Mouse (Mus musculus): ENCODE measurements around the gene Cdan1. TPM values are rescaled to one million over a fixed set of nuclear protein-coding genes. Genes with fewer than 3 reads are reported as not detected.

Gene Cdan1
- polyA plus RNA-seq, 1 experiment from 2014 or later, result 7.1 TPM

GRCm38 (mm10) chr2:120770265-120770935 is 79.5 kb downstream of the Cdan1 start:
- H3K27me3 ChIP-seq (replicated peaks; ENCODE audit: control insufficient read depth, insufficient read depth, low read length), result no peaks in the 10 kb centered on the region
- no peak for ATAC-seq
- H3K9me3 ChIP-seq (ENCODE audit: control insufficient read depth, low read length), result no peaks in the 10 kb centered on the region

GRCm38 (mm10) chr2:120761922-120762321 is 88.0 kb downstream of the Cdan1 start:
- H3K9ac ChIP-seq (replicated peaks; ENCODE audit: low read depth, low read length), result no peak overlapping the region
- no peak overlapping the region for H3K4me2 ChIP-seq (ENCODE audit: low read length)
- H3K27ac ChIP-seq (ENCODE audit: low read length), result no peak overlapping the region
- no peaks in the 10 kb centered on the region for H3K4me1 ChIP-seq (replicated peaks; ENCODE audit: control insufficient read depth, insufficient read depth, low read length)
- H3K27me3 ChIP-seq (replicated peaks; ENCODE audit: control insufficient read depth, insufficient read depth, low read length), result no peaks in the 10 kb centered on the region
- ATAC-seq, result no peak
- no peak overlapping the region for H3K4me3 ChIP-seq (replicated peaks; ENCODE audit: low read length)
- H3K36me3 ChIP-seq (ENCODE audit: control insufficient read depth, insufficient read depth), result peaks cover 9% of the 10 kb centered on the region
- no peaks in the 10 kb centered on the region for H3K9me3 ChIP-seq (ENCODE audit: control insufficient read depth, low read length)

More at GRCm38 (mm10) chr2:120770265-120770935, 79.5 kb downstream of the Cdan1 start:
- Histone ChIP-seq H3K4me3 (replicated peaks; ENCODE audit: low read length) (no peak overlapping the region), H3K9ac (replicated peaks; ENCODE audit: low read depth, low read length) (no peak overlapping the region), H3K27ac (ENCODE audit: low read length) (no peak overlapping the region), H3K36me3 (ENCODE audit: control insufficient read depth, insufficient read depth) (peaks cover 8% of the 10 kb centered on the region), H3K4me2 (ENCODE audit: low read length) (no peak overlapping the region), H3K4me1 (replicated peaks; ENCODE audit: control insufficient read depth, insufficient read depth, low read length) (no peaks in the 10 kb centered on the region)
- 92% methylated on average over 2 of the region's 2 CpGs for WGBS

GRCm38 (mm10) chr2:120748041-120748440 is 101.9 kb downstream of the Cdan1 start:
- no peak overlapping the region for H3K4me3 ChIP-seq (replicated peaks; ENCODE audit: low read length)
- H3K27me3 ChIP-seq (replicated peaks; ENCODE audit: control insufficient read depth, insufficient read depth, low read length), result no peaks in the 10 kb centered on the region
- no peaks in the 10 kb centered on the region for H3K9me3 ChIP-seq (ENCODE audit: control insufficient read depth, low read length)
- 97% methylated on average over 2 of the region's 2 CpGs for WGBS
- H3K4me2 ChIP-seq (ENCODE audit: low read length), result no peak overlapping the region
- no peak for ATAC-seq
- no peaks in the 10 kb centered on the region for H3K4me1 ChIP-seq (replicated peaks; ENCODE audit: control insufficient read depth, insufficient read depth, low read length)
- peaks cover 30% of the 10 kb centered on the region for H3K36me3 ChIP-seq (ENCODE audit: control insufficient read depth, insufficient read depth)
- no peak overlapping the region for H3K27ac ChIP-seq (ENCODE audit: low read length)
- no peak overlapping the region for H3K9ac ChIP-seq (replicated peaks; ENCODE audit: low read depth, low read length)

GRCm38 (mm10) chr2:120745496-120745895 is 104.4 kb downstream of the Cdan1 start:
- no peaks in the 10 kb centered on the region for H3K27me3 ChIP-seq (replicated peaks; ENCODE audit: control insufficient read depth, insufficient read depth, low read length)
- H3K4me1 ChIP-seq (replicated peaks; ENCODE audit: control insufficient read depth, insufficient read depth, low read length), result no peaks in the 10 kb centered on the region
- WGBS, result 87% methylated on average over 1 of the region's 1 CpGs
- H3K9me3 ChIP-seq (ENCODE audit: control insufficient read depth, low read length), result no peaks in the 10 kb centered on the region
- ATAC-seq, result no peak
- no peak overlapping the region for H3K4me3 ChIP-seq (replicated peaks; ENCODE audit: low read length)
- H3K27ac ChIP-seq (ENCODE audit: low read length), result no peak overlapping the region
- H3K9ac ChIP-seq (replicated peaks; ENCODE audit: low read depth, low read length), result no peak overlapping the region
- no peak overlapping the region for H3K4me2 ChIP-seq (ENCODE audit: low read length)
- H3K36me3 ChIP-seq (ENCODE audit: control insufficient read depth, insufficient read depth), result peaks cover 29% of the 10 kb centered on the region

GRCm38 (mm10) chr2:120731877-120732530 is 117.9 kb downstream of the Cdan1 start:
- Histone ChIP-seq H3K4me2 (ENCODE audit: low read length) (peak overlapping the region; percentile 98), H3K27me3 (replicated peaks; ENCODE audit: control insufficient read depth, insufficient read depth, low read length) (no peaks in the 10 kb centered on the region), H3K36me3 (ENCODE audit: control insufficient read depth, insufficient read depth) (no peaks in the 10 kb centered on the region), H3K9ac (replicated peaks; ENCODE audit: low read depth, low read length) (peak overlapping the region; percentile 72), H3K9me3 (ENCODE audit: control insufficient read depth, low read length) (no peaks in the 10 kb centered on the region), H3K27ac (ENCODE audit: low read length) (peak overlapping the region; percentile 87), H3K4me1 (replicated peaks; ENCODE audit: control insufficient read depth, insufficient read depth, low read length) (peaks cover 27% of the 10 kb centered on the region), H3K4me3 (replicated peaks; ENCODE audit: low read length) (peak overlapping the region; percentile 56)
- WGBS, result 36% methylated on average over 7 of the region's 7 CpGs
- ATAC-seq, result no peak

- Histone ChIP-seq H3K9me3 (ENCODE audit: control insufficient read depth, low read length) (no peaks in the 10 kb centered on the region), H3K4me1 (replicated peaks; ENCODE audit: control insufficient read depth, insufficient read depth, low read length) (peaks cover 27% of the 10 kb centered on the region), H3K36me3 (ENCODE audit: control insufficient read depth, insufficient read depth) (peaks cover 1% of the 10 kb centered on the region; the same call in 1 of the 2 replicates), H3K27ac (ENCODE audit: low read length) (peak overlapping the region; percentile 87), H3K9ac (replicated peaks; ENCODE audit: low read depth, low read length) (peak overlapping the region; percentile 72), H3K4me2 (ENCODE audit: low read length) (peak overlapping the region; percentile 98), H3K27me3 (replicated peaks; ENCODE audit: control insufficient read depth, insufficient read depth, low read length) (no peaks in the 10 kb centered on the region), H3K4me3 (replicated peaks; ENCODE audit: low read length) (peak overlapping the region; percentile 56)
- peak; percentile 99 for ATAC-seq
- WGBS, result 0% methylated on average over 61 of the region's 61 CpGs
Observed at GRCm38 (mm10) chr2:120731167-120731862, 118.6 kb downstream of the Cdan1 start.

- H3K4me3 ChIP-seq (replicated peaks; ENCODE audit: low read length), result peak overlapping the region; percentile 56
- WGBS, result under 1% methylated on average over 43 of the region's 50 CpGs
- H3K4me1 ChIP-seq (replicated peaks; ENCODE audit: control insufficient read depth, insufficient read depth, low read length), result peaks cover 27% of the 10 kb centered on the region
- peak overlapping the region; percentile 87 for H3K27ac ChIP-seq (ENCODE audit: low read length)
- no peaks in the 10 kb centered on the region for H3K9me3 ChIP-seq (ENCODE audit: control insufficient read depth, low read length)
- H3K27me3 ChIP-seq (replicated peaks; ENCODE audit: control insufficient read depth, insufficient read depth, low read length), result no peaks in the 10 kb centered on the region
- peak overlapping the region; percentile 98 for H3K4me2 ChIP-seq (ENCODE audit: low read length)
- peaks cover 2% of the 10 kb centered on the region; the same call in 1 of the 2 replicates for H3K36me3 ChIP-seq (ENCODE audit: control insufficient read depth, insufficient read depth)
- H3K9ac ChIP-seq (replicated peaks; ENCODE audit: low read depth, low read length), result peak overlapping the region; percentile 72
- ATAC-seq, result peak; percentile 10
Observed at GRCm38 (mm10) chr2:120730639-120731166, 119.2 kb downstream of the Cdan1 start.

- Histone ChIP-seq H3K4me3 (replicated peaks; ENCODE audit: low read length) (peak overlapping the region; percentile 56), H3K4me1 (replicated peaks; ENCODE audit: control insufficient read depth, insufficient read depth, low read length) (peaks cover 27% of the 10 kb centered on the region), H3K4me2 (ENCODE audit: low read length) (peak overlapping the region; percentile 98), H3K27me3 (replicated peaks; ENCODE audit: control insufficient read depth, insufficient read depth, low read length) (no peaks in the 10 kb centered on the region), H3K36me3 (ENCODE audit: control insufficient read depth, insufficient read depth) (peaks cover 7% of the 10 kb centered on the region; the same call in 1 of the 2 replicates), H3K9ac (replicated peaks; ENCODE audit: low read depth, low read length) (peak overlapping the region; percentile 72), H3K9me3 (ENCODE audit: control insufficient read depth, low read length) (no peaks in the 10 kb centered on the region), H3K27ac (ENCODE audit: low read length) (no peak overlapping the region)
- WGBS, result 8% methylated on average over 23 of the region's 23 CpGs
- no peak for ATAC-seq
Observed at GRCm38 (mm10) chr2:120729775-120730585, 119.9 kb downstream of the Cdan1 start.

All from forebrain, embryonic 16.5 days (tissue).